Mouse (Mus musculus) CH12.LX (cell line): ENCODE results near the gene Tac2.
"Not testable (repeated sequence)": the region's sequence is repeated elsewhere in the genome, so short reads cannot be mapped to it uniquely, and the experiment has no call there.

Experiments used
- CTCF ChIP-seq, 2 experiments: IDR thresholded peaks in 1 of 2; conservative IDR thresholded peaks in 1 of 2; 2 replicates each; pipeline ENCODE4 v1.5.1; 2011 to 2012; ENCODE audit warnings: low read depth in 2 of 2, low read length in 2 of 2, improper control_type of control experiment in 1 of 2, inconsistent platforms in 1 of 2, mild to moderate bottlenecking in 1 of 2, moderate library complexity in 1 of 2
- JUN ChIP-seq: IDR thresholded peaks from 2 replicates; pipeline ENCODE4 v1.6.1; 2011; ENCODE audit warnings: low read depth, mild to moderate bottlenecking, low read length, improper control_type of control experiment, moderate library complexity; ENCODE audit not compliant: insufficient read depth
- MAFK ChIP-seq: IDR thresholded peaks from 2 replicates; pipeline ENCODE4 v1.6.1; 2011; ENCODE audit warnings: low read length, improper control_type of control experiment; ENCODE audit not compliant: insufficient replicate concordance
- MAX ChIP-seq: IDR thresholded peaks from 2 replicates; pipeline ENCODE4 v1.6.1; 2011; ENCODE audit warnings: low read length, improper control_type of control experiment
- POLR2A ChIP-seq: IDR thresholded peaks from 2 replicates; pipeline ENCODE4 v1.6.1; 2011; ENCODE audit warnings: low read depth, mild to moderate bottlenecking, improper control_type of control experiment, low read length
- RCOR1 ChIP-seq: conservative IDR thresholded peaks from 2 replicates; pipeline ENCODE4 v1.6.1; 2012; ENCODE audit warnings: low read depth, mild to moderate bottlenecking, inconsistent platforms, low read length, improper control_type of control experiment
- TCF12 ChIP-seq: IDR thresholded peaks from 2 replicates; pipeline ENCODE4 v1.6.1; 2014; ENCODE audit warnings: low read depth, mild to moderate bottlenecking, inconsistent platforms, low read length, improper control_type of control experiment
- USF1 ChIP-seq: IDR thresholded peaks from 2 replicates; pipeline ENCODE4 v1.6.1; 2014; ENCODE audit warnings: low read depth, mild to moderate bottlenecking, inconsistent platforms, low read length, improper control_type of control experiment
- USF2 ChIP-seq: conservative IDR thresholded peaks from 2 replicates; pipeline ENCODE4 v1.6.1; 2011; ENCODE audit warnings: low read depth, low read length, improper control_type of control experiment

DNA sequence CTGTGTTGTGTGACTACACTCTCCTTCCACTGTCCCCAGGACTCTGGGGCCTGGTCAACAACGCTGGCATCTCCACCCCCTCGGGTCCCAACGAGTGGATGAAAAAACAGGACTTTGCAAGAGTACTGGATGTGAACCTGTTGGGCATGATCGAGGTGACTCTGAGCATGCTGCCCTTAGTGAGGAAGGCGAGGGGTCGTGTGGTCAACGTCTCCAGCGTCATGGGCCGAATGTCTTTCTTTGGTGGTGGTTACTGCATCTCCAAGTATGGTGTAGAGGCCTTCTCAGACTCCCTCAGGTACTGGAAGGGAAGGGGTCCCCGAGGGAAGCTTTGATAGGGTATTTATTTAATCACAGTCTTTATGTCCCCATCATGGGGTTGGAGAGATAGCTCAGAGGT is 38.6 kb downstream of the Tac2 start:
- TF ChIP-seq POLR2A; JUN; CTCF (conservative IDR thresholded peaks at IDR 0.05 in 1 of 2, IDR thresholded peaks at IDR 0.05 in 1 of 2; ENCODE audit: low read depth in 2 of 2, low read length in 2 of 2); MAX; TCF12; MAFK; USF1; USF2; RCOR1: not testable (repeated sequence)
